Mouse (Mus musculus) heart, postnatal 0 days (tissue): Measurements from ENCODE around the gene Plekhg3.

Experiments
- CTCF ChIP-seq: IDR thresholded peaks from 2 replicates; pipeline ENCODE4 v1.5.1; 2016; ENCODE audit warnings: antibody characterized with exemption, control low read depth, low read depth
- EP300 ChIP-seq: IDR thresholded peaks from 2 replicates; pipeline ENCODE4 v1.6.1; 2016; ENCODE audit warnings: antibody characterized with exemption, low read depth

DNA sequence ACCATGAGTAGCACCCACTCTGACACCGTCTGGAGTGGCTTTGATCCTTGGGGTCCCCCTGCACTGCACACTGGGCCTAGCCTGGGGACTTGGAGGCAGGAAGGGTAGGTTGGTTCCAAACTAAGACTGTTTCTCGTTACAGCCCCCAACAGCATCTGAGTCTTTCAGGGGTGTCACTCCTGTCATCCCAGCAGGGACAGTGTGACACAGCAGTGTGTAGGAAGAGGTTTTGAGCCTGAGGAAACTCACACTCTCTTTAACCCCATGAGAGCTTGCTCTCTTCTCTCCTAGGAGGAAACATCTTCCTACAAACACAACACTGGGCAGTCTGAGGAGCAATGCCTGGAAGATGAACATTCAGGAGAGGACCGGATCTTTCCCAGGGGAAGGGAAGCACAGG lies 63.9 kb downstream of the Plekhg3 start:
- TF ChIP-seq CTCF (no peak), EP300 (no peak)
